Mouse (Mus musculus): ENCODE data around the gene Ascc3. TPM values are rescaled to one million over a fixed set of nuclear protein-coding genes. Genes with fewer than 3 reads are reported as not detected.

Gene Ascc3
- total and polyA plus RNA-seq, 2 experiments from 2014 or later, result 7.5 to 19.9 TPM

DNA sequence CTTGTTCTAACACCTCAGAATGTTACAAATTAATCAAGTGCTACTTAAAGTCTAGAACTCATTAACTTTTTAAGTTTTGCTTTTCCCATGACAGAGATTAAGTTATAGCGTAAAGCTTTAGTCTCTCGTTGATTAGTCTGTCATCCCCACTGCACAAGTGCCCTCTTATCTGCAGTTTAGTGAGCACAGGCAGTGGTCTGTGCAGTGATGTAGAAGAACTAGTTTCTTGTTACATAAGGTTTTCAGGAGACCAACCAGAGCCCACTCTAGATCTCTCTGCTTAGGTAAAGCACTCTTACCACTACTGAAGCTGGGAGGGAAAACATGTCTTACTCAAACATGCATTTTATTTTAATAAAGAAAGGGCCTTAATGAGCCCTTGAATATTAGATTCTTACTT, 209.1 kb downstream of the Ascc3 start:
- no peak overlapping the region for H3K4me3 ChIP-seq (ENCODE audit: low read depth, low read length)
- no peaks in the 10 kb centered on the region for H3K4me1 ChIP-seq (ENCODE audit: control insufficient read depth, insufficient read depth)
- H3K27ac ChIP-seq (ENCODE audit: low read depth), result no peak overlapping the region
- WGBS, result 33% methylated on average over 2 of the region's 2 CpGs
- H3K9ac ChIP-seq (replicated peaks; ENCODE audit: low read depth, low read length), result no peak overlapping the region
- TF ChIP-seq CTCF (IDR thresholded peaks at IDR 0.05; ENCODE audit: low read depth) (no peak), EP300 (IDR thresholded peaks at IDR 0.05; ENCODE audit: low read depth) (no peak)
- DNase-seq (ENCODE audit: low spot score) (no peak), ATAC-seq (ENCODE audit: insufficient read depth, low read depth) (no peak)
- H3K36me3 ChIP-seq (replicated peaks; ENCODE audit: control insufficient read depth, insufficient read depth, low read length), result no peaks in the 10 kb centered on the region
- no peaks in the 10 kb centered on the region for H3K27me3 ChIP-seq (ENCODE audit: control insufficient read depth, insufficient read depth, low read length)
- H3K9me3 ChIP-seq (replicated peaks; ENCODE audit: control insufficient read depth, low read length), result no peaks in the 10 kb centered on the region
- H3K4me2 ChIP-seq (ENCODE audit: low read depth, low read length), result no peak overlapping the region

DNA sequence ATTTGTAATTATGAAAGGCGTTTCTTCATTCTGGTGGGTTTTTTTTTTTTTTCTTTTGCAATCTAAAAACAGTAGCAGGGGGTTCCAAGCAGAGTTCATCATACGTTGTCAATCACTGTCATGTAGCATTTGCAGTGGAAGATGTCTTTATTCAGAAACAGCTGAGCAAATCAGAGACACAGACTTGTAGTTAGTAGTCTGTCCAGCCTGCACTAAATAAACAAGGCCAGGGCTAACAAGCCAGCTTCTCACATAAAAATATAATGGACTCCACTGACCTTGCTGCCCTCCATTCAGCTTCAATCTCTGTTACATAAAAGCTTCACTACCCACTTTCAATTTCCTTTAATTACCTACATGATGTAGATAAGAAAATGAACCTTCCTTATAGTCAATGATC, 209.9 kb downstream of the Ascc3 start:
- Histone ChIP-seq H3K4me1 (ENCODE audit: control insufficient read depth, insufficient read depth) (no peaks in the 10 kb centered on the region), H3K4me2 (ENCODE audit: low read depth, low read length) (no peak overlapping the region), H3K36me3 (replicated peaks; ENCODE audit: control insufficient read depth, insufficient read depth, low read length) (no peaks in the 10 kb centered on the region), H3K27me3 (ENCODE audit: control insufficient read depth, insufficient read depth, low read length) (no peaks in the 10 kb centered on the region), H3K27ac (ENCODE audit: low read depth) (no peak overlapping the region), H3K4me3 (ENCODE audit: low read depth, low read length) (no peak overlapping the region), H3K9ac (replicated peaks; ENCODE audit: low read depth, low read length) (no peak overlapping the region), H3K9me3 (replicated peaks; ENCODE audit: control insufficient read depth, low read length) (no peaks in the 10 kb centered on the region)
- TF ChIP-seq EP300 (IDR thresholded peaks at IDR 0.05; ENCODE audit: low read depth) (no peak), CTCF (IDR thresholded peaks at IDR 0.05; ENCODE audit: low read depth) (no peak)
- DNase-seq (ENCODE audit: low spot score), result no peak
- ATAC-seq (ENCODE audit: insufficient read depth, low read depth), result no peak
- WGBS, result 79% methylated on average over 2 of the region's 2 CpGs

DNA sequence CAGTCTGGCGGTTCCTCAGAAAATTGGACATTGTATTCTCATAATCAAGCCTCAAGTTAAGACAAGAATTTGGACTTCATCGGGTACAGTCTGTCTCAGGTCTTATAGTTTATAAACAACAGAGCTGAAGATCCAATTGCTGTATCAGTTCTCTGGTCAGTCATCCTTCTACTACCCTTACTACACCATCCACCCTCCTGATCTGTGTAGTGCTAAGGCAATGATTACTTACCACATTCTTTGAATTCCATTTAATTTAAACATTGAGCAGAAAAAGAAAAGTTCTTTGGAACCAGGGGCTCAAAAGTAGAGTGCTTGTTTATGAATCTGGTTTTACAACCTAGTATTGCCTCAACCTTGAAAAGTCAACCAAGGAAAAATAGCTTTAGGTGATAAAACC, 213.7 kb downstream of the Ascc3 start:
- Histone ChIP-seq H3K27ac (ENCODE audit: low read depth) (no peak overlapping the region), H3K36me3 (replicated peaks; ENCODE audit: control insufficient read depth, insufficient read depth, low read length) (no peaks in the 10 kb centered on the region), H3K9me3 (replicated peaks; ENCODE audit: control insufficient read depth, low read length) (no peaks in the 10 kb centered on the region), H3K27me3 (ENCODE audit: control insufficient read depth, insufficient read depth, low read length) (no peaks in the 10 kb centered on the region), H3K9ac (replicated peaks; ENCODE audit: low read depth, low read length) (no peak overlapping the region), H3K4me2 (ENCODE audit: low read depth, low read length) (no peak overlapping the region), H3K4me1 (ENCODE audit: control insufficient read depth, insufficient read depth) (no peaks in the 10 kb centered on the region), H3K4me3 (ENCODE audit: low read depth, low read length) (no peak overlapping the region)
- WGBS, result 93% methylated on average over 2 of the region's 2 CpGs
- no peak for ATAC-seq (ENCODE audit: insufficient read depth, low read depth)
- TF ChIP-seq CTCF (IDR thresholded peaks at IDR 0.05; ENCODE audit: low read depth) (no peak), EP300 (IDR thresholded peaks at IDR 0.05; ENCODE audit: low read depth) (no peak)
- no peak for DNase-seq (ENCODE audit: low spot score)

DNA sequence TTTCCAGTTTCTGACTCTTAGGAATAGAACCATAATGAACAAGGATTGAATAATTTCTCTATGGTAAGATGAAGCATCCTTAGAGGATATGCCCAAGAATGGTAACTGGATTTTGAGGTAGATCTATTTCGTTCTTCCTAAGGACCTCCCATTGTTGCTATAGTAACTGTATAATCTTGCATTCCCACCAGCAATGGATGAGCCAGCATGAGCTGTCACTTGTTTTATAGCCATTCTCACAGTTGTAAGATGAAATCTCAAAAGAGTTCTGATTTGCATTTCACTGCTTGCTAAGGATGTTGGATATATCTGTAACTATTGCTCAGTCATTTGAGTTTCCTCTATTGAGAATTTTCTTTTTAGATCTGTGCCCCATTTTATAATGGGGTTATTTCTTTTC, 229.9 kb downstream of the Ascc3 start:
- Histone ChIP-seq H3K9me3 (replicated peaks; ENCODE audit: control insufficient read depth, low read length) (no peaks in the 10 kb centered on the region), H3K27me3 (ENCODE audit: control insufficient read depth, insufficient read depth, low read length) (no peaks in the 10 kb centered on the region), H3K4me1 (ENCODE audit: control insufficient read depth, insufficient read depth) (no peaks in the 10 kb centered on the region), H3K36me3 (replicated peaks; ENCODE audit: control insufficient read depth, insufficient read depth, low read length) (peaks cover 8% of the 10 kb centered on the region; the same call in 1 of the 2 replicates), H3K27ac (ENCODE audit: low read depth) (no peak overlapping the region), H3K4me3 (ENCODE audit: low read depth, low read length) (no peak overlapping the region), H3K4me2 (ENCODE audit: low read depth, low read length) (no peak overlapping the region), H3K9ac (replicated peaks; ENCODE audit: low read depth, low read length) (no peak overlapping the region)
- 82% methylated on average over 1 of the region's 1 CpGs for WGBS
- DNase-seq (ENCODE audit: low spot score), result no peak
- ATAC-seq (ENCODE audit: insufficient read depth, low read depth), result no peak
- no peak for TF ChIP-seq EP300 (IDR thresholded peaks at IDR 0.05; ENCODE audit: low read depth)
- TF ChIP-seq CTCF (IDR thresholded peaks at IDR 0.05; ENCODE audit: low read depth), result no peak

DNA sequence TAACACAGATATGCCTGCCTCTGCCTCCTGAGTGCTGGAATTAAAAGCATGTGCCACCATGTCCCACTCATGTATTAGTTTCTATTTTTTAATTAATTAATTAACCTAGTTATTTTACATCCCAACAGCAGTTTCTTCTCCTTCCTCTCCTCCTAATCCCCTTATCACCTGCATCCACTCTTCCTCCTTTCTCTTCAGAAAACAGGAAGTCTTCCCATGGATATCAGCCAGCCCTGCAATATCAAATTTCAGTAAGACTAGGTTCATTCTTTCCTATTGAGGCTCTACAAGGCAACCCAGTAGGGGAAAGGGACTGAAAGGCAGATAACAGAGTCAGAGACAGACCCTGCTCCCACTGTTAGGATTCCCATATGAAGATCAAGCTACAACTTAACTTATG, 234.4 kb downstream of the Ascc3 start:
- Histone ChIP-seq H3K9ac (replicated peaks; ENCODE audit: low read depth, low read length) (no peak overlapping the region), H3K4me1 (ENCODE audit: control insufficient read depth, insufficient read depth) (no peaks in the 10 kb centered on the region), H3K27ac (ENCODE audit: low read depth) (no peak overlapping the region), H3K9me3 (replicated peaks; ENCODE audit: control insufficient read depth, low read length) (no peaks in the 10 kb centered on the region), H3K36me3 (replicated peaks; ENCODE audit: control insufficient read depth, insufficient read depth, low read length) (peaks cover 8% of the 10 kb centered on the region; the same call in 1 of the 2 replicates), H3K27me3 (ENCODE audit: control insufficient read depth, insufficient read depth, low read length) (no peaks in the 10 kb centered on the region), H3K4me2 (ENCODE audit: low read depth, low read length) (no peak overlapping the region), H3K4me3 (ENCODE audit: low read depth, low read length) (no peak overlapping the region)
- no peak for DNase-seq (ENCODE audit: low spot score)
- ATAC-seq (ENCODE audit: insufficient read depth, low read depth), result no peak
- TF ChIP-seq CTCF (IDR thresholded peaks at IDR 0.05; ENCODE audit: low read depth) (no peak), EP300 (IDR thresholded peaks at IDR 0.05; ENCODE audit: low read depth) (no peak)

DNA sequence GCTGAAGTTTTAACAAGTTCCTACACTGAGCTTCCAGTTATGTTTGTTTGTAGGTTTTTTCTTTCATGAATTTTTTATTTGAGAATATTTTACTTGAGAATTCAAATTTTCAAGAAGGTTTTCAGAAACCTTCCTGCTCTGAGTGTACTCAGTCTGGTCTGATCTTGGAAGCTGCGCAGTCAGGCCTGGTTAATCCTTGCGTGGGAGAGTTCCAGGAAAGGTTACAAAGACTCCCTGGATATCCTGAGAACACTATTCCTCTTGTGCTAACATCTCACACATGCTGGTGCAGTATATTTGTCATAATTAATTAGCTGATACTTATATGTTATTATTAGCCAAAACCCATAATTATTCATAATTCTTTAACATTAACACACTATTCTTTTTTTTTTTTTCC, 242.1 kb downstream of the Ascc3 start:
- no peak overlapping the region for H3K27ac ChIP-seq (ENCODE audit: low read depth)
- no peaks in the 10 kb centered on the region for H3K9me3 ChIP-seq (replicated peaks; ENCODE audit: control insufficient read depth, low read length)
- ATAC-seq (ENCODE audit: insufficient read depth, low read depth), result no peak
- TF ChIP-seq CTCF (IDR thresholded peaks at IDR 0.05; ENCODE audit: low read depth) (no peak), EP300 (IDR thresholded peaks at IDR 0.05; ENCODE audit: low read depth) (no peak)
- WGBS, result 62% methylated on average over 2 of the region's 2 CpGs
- H3K36me3 ChIP-seq (replicated peaks; ENCODE audit: control insufficient read depth, insufficient read depth, low read length), result no peaks in the 10 kb centered on the region
- no peak overlapping the region for H3K4me3 ChIP-seq (ENCODE audit: low read depth, low read length)
- no peaks in the 10 kb centered on the region for H3K4me1 ChIP-seq (ENCODE audit: control insufficient read depth, insufficient read depth)
- H3K27me3 ChIP-seq (ENCODE audit: control insufficient read depth, insufficient read depth, low read length), result no peaks in the 10 kb centered on the region
- H3K9ac ChIP-seq (replicated peaks; ENCODE audit: low read depth, low read length), result no peak overlapping the region
- no peak overlapping the region for H3K4me2 ChIP-seq (ENCODE audit: low read depth, low read length)
- no peak for DNase-seq (ENCODE audit: low spot score)

All from heart, postnatal 0 days (tissue).